Mouse (Mus musculus) right cerebral cortex, postnatal 36 days (tissue): ENCODE results near the gene Gm43517.
A peak's percentile ranks its signal among the peaks of the same experiment; 100 is the strongest.

ENCODE experiments used
- DNase-seq, 2 experiments: peaks; one replicate each; pipeline ENCODE4 v3.0.0; 2022; ENCODE audit warnings: low spot score in 2 of 2, mixed read lengths in 1 of 2

The Gm43517 gene

GRCm38 (mm10) chr12:49401796-49402130 lies 16.8 kb downstream of the Gm43517 start:
- DNase-seq: peak in 1 of 2 experiments; percentile 18

GRCm38 (mm10) chr12:49409833-49410232 lies 24.9 kb downstream of the Gm43517 start:
- DNase-seq: no peak

DNA sequence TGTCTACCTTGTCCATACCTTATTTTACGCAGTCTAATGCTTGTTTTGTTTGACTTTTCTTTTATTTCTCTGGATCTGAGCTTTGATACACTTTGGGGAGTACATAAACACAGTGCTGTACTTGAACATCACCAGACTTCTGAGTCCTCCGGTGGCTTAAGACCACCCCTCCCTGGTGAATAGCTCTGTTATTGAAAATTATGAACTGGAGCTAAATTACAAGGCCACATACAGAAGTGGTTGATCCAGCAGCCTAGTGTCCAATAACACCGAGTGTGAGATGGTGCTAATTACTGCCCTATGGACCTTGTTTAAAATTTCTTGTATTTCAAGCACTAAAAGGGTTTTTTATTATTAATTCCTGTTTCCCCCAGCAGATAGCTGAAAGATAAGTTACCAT lies 33.0 kb downstream of the Gm43517 start:
- DNase-seq: no peak
